Mouse (Mus musculus): ENCODE measurements around the gene Itgav. TPM values are rescaled to one million over a fixed set of nuclear protein-coding genes. Genes with fewer than 3 reads are reported as not detected.

Gene Itgav
- polyA plus RNA-seq, 1 experiment from 2014 or later = 50.4 TPM

DNA sequence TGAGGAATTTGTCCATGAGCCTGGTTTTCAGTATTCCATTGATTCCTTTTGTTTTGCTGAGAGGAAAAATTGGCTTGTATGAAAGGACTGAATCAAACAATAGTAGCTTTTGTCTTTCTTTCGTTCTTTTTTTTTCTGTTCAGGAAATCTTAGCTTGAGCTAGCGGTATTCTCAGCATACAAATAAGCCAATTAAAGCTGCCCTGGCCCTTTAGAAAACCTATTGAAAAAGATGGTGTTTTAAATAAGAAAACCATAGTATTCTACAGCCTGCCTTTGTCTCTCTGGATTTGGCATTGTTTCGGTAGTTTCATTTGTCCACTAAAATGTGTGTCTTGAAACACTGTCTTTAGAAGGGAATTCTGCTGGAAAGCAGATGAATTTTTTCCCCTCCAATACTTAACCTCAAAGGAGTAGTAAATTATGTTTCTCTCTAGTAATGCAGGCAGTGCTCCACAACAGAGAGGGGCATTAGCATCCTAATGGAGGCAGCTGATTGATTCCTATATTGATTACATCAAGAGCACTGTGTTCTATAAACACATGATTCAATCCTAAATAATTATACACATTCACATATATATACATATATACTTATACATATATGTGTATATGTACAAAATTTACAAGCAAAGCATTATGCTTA lies 104.8 kb downstream of the Itgav start:
- H3K36me3 ChIP-seq = no peaks in the 10 kb centered on the region
- ATAC-seq (ENCODE audit: extremely low read depth, insufficient number of reproducible peaks, low FRiP score, low TSS enrichment) = no peak
- no peak overlapping the region for H3K27ac ChIP-seq (replicated peaks)
- H3K27me3 ChIP-seq (replicated peaks) = no peaks in the 10 kb centered on the region
- H3K4me1 ChIP-seq = no peaks in the 10 kb centered on the region
- no peak overlapping the region for H3K9ac ChIP-seq
- H3K4me3 ChIP-seq = no peak overlapping the region
- WGBS = 72% methylated on average over 3 of the region's 3 CpGs
- H3K4me2 ChIP-seq = no peak overlapping the region
- no peaks in the 10 kb centered on the region for H3K9me3 ChIP-seq

DNA sequence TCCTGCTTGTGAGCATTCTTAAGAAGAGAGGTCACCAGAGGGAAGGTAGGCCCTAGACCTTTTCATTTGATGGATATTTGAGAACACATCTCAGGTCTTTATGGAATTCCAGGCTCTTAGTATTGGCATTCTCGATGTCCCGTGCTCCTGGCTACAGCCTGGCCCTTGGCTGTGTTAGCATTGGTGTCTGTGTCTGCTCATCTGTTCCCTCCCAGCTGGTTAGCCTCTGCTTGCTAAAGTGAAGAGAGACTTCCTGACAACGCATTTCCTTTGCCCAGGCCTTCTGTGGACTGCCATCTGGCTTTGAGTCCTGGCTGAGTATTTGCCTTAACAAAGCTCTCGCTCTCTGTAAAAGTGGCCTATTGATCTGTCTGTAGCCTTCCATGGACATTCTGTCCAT lies 108.7 kb downstream of the Itgav start:
- Histone ChIP-seq H3K9me3 (no peaks in the 10 kb centered on the region), H3K4me2 (no peak overlapping the region), H3K27me3 (replicated peaks) (no peaks in the 10 kb centered on the region), H3K27ac (replicated peaks) (no peak overlapping the region), H3K36me3 (no peaks in the 10 kb centered on the region), H3K4me1 (no peaks in the 10 kb centered on the region), H3K9ac (no peak overlapping the region), H3K4me3 (no peak overlapping the region)
- no peak for ATAC-seq (ENCODE audit: extremely low read depth, insufficient number of reproducible peaks, low FRiP score, low TSS enrichment)
- WGBS = 72% methylated on average over 4 of the region's 4 CpGs

DNA sequence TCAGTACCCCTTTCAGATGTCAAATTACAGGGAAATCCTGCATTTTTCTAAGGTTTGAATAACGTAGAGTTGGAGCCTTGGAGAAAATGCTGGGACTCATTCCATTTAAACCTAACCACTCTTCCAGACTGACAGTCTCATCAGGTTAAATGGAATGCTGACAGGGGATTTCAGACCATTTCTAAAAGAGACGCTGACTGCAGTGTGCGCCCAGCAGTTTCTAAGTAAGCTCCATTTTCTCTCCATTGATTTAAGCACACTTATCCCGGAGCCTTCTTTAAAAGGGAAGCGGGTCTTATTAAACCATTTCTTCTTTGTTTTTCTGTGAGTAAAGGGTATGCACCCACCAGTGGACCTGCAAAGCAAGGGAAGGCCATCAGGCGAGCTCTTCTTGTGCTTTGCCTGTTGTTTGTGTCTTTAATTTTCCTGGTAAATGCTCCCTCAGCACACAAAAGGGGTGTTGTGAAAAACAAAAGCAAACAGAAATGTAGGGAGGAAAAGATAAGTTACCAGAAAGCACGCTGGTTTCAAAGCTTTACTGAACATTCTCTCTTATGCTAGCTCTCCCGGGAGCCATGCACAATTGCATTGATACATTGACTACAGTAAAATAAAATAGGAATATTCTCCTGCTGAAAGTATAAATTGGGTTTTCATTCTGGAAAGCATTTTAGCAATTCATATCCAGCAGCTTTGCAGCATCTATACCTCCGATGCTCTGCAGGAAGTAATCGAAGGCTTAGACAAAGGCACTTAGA lies 111.3 kb downstream of the Itgav start:
- H3K9ac ChIP-seq = no peak overlapping the region
- no peak for ATAC-seq (ENCODE audit: extremely low read depth, insufficient number of reproducible peaks, low FRiP score, low TSS enrichment)
- no peaks in the 10 kb centered on the region for H3K27me3 ChIP-seq (replicated peaks)
- 77% methylated on average over 10 of the region's 10 CpGs for whole genome bisulfite sequencing
- H3K4me2 ChIP-seq = no peak overlapping the region
- no peaks in the 10 kb centered on the region for H3K4me1 ChIP-seq
- no peaks in the 10 kb centered on the region for H3K36me3 ChIP-seq
- H3K9me3 ChIP-seq = no peaks in the 10 kb centered on the region
- H3K4me3 ChIP-seq = no peak overlapping the region
- no peak overlapping the region for H3K27ac ChIP-seq (replicated peaks)

DNA sequence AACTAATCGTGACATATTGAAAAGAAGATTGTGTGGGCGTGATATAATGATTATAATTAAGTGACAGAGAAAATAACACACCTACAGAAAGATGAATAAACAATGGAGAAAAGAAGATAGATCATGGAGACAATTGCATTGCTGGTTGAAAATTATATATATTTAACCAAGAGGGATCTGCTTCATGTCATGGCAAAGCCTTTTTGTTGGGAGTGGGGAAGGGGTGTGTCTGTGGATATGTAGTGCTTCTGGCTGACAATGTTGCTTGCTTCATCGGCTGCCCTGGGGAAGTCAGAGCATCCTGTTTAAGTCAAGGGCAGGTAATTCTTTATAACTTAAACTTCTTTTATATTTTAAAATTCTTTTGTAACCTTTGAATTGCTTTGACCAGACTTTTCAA lies 124.3 kb downstream of the Itgav start:
- 77% methylated on average over 3 of the region's 3 CpGs for WGBS
- no peaks in the 10 kb centered on the region for H3K27me3 ChIP-seq (replicated peaks)
- no peaks in the 10 kb centered on the region for H3K9me3 ChIP-seq
- H3K4me3 ChIP-seq = no peak overlapping the region
- no peaks in the 10 kb centered on the region for H3K4me1 ChIP-seq
- H3K9ac ChIP-seq = no peak overlapping the region
- no peak overlapping the region for H3K27ac ChIP-seq (replicated peaks)
- ATAC-seq (ENCODE audit: extremely low read depth, insufficient number of reproducible peaks, low FRiP score, low TSS enrichment) = no peak
- no peaks in the 10 kb centered on the region for H3K36me3 ChIP-seq
- no peak overlapping the region for H3K4me2 ChIP-seq

DNA sequence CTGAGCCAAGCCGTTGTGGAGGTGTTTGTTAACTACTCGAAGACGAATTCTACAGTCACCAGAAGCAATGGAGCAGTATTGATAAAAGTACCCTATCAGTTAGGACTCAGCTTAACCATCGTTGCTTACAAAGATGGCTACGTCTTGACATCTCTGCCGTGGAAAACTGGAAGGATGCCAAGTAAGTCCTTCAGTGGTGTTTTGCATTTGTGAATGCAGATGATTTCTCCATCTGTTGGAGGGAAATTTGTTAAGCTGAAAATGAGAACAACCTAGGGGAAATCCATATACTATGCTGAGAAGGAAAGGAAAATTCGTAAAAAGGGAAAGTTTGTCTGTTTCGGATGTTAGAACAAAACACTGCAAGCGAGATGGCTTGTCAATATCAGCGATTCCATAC lies 129.2 kb downstream of the Itgav start:
- Histone ChIP-seq H3K4me2 (no peak overlapping the region), H3K4me3 (no peak overlapping the region), H3K9me3 (no peaks in the 10 kb centered on the region), H3K9ac (no peak overlapping the region), H3K4me1 (no peaks in the 10 kb centered on the region), H3K27ac (replicated peaks) (no peak overlapping the region), H3K36me3 (no peaks in the 10 kb centered on the region), H3K27me3 (replicated peaks) (no peaks in the 10 kb centered on the region)
- ATAC-seq (ENCODE audit: extremely low read depth, insufficient number of reproducible peaks, low FRiP score, low TSS enrichment) = no peak
- WGBS = 69% methylated on average over 10 of the region's 10 CpGs

DNA sequence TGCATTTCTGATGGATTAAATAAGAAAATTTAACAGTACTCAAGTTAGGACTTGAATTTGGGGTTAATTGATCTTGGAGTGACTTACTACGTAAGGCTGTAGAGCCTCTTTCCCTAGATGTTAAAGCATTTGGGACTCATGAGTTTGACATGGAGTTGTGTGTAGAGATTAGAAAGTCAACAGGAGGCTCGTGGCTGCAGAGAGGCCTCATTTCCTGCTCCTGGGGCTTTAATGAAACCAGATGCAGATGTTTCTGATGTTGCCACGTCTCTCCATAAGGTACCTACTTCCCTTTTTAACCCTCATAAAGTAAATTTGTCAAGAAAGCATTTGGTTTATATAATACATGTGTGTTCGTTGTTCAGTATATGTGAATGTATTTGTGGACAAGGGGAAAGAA lies 132.0 kb downstream of the Itgav start:
- Histone ChIP-seq H3K4me3 (no peak overlapping the region), H3K36me3 (no peaks in the 10 kb centered on the region), H3K4me2 (no peak overlapping the region), H3K9me3 (no peaks in the 10 kb centered on the region), H3K9ac (no peak overlapping the region), H3K27ac (replicated peaks) (no peak overlapping the region), H3K4me1 (0 out of 2 replicates have a peak, but pooled peaks cover 3% of the 10 kb centered on the region), H3K27me3 (replicated peaks) (no peaks in the 10 kb centered on the region)
- WGBS = 51% methylated on average over 4 of the region's 4 CpGs
- no peak for ATAC-seq (ENCODE audit: extremely low read depth, insufficient number of reproducible peaks, low FRiP score, low TSS enrichment)

Other genes with a start within 250 kb of the Itgav start
- 83.4 and 107 TPM in 2 replicates for gene Zc3h15, start 80.0 kb upstream of the Itgav start, polyA plus RNA-seq (2015; fragmentation: Nextera tagmentation; extraction: Ambion mirVana)
- gene Fam171b, start 88.2 kb downstream of the Itgav start, polyA plus RNA-seq (2015; fragmentation: Nextera tagmentation; extraction: Ambion mirVana) = 2.1 and 2.7 TPM in 2 replicates
- gene Zswim2, start 216.8 kb downstream of the Itgav start, polyA plus RNA-seq (2015; fragmentation: Nextera tagmentation; extraction: Ambion mirVana) = not detected in 2 replicates
- gene Gm13698, start 231.3 kb downstream of the Itgav start, polyA plus RNA-seq (2015; fragmentation: Nextera tagmentation; extraction: Ambion mirVana) = not detected in 2 replicates
- gene Gm13693, start 237.1 kb downstream of the Itgav start, polyA plus RNA-seq (2015; fragmentation: Nextera tagmentation; extraction: Ambion mirVana) = not detected in 2 replicates
- not detected in 2 replicates for gene Gm13695, start 242.9 kb downstream of the Itgav start, polyA plus RNA-seq (2015; fragmentation: Nextera tagmentation; extraction: Ambion mirVana)
- not detected in 2 replicates for gene Gm13696, start 248.7 kb downstream of the Itgav start, polyA plus RNA-seq (2015; fragmentation: Nextera tagmentation; extraction: Ambion mirVana)

All from heart, embryonic 13.5 days (tissue).